Mouse (Mus musculus): ENCODE measurements around the gene Nebl.

Nebl gene

GRCm38 (mm10) chr2:17705964-17706363 is 25.3 kb downstream of the Nebl start:
- DNase-seq (ENCODE audit: low spot score in 2 of 2): no peak

- DNase-seq (ENCODE audit: low spot score in 2 of 2): no peak
Measured at GRCm38 (mm10) chr2:17705426-17705825, 25.8 kb downstream of the Nebl start.

GRCm38 (mm10) chr2:17703170-17703512 is 28.1 kb downstream of the Nebl start:
- no peak for DNase-seq (ENCODE audit: low spot score in 2 of 2)

- DNase-seq (ENCODE audit: low spot score in 2 of 2): no peak
Measured at GRCm38 (mm10) chr2:17702481-17703169, 28.6 kb downstream of the Nebl start.

GRCm38 (mm10) chr2:17698161-17699087 is 32.8 kb downstream of the Nebl start:
- no peak for DNase-seq (ENCODE audit: low spot score in 2 of 2)

- no peak for DNase-seq (ENCODE audit: low spot score in 2 of 2)
Measured at GRCm38 (mm10) chr2:17692926-17693325, 38.3 kb downstream of the Nebl start.

- no peak for DNase-seq (ENCODE audit: low spot score in 2 of 2)
Measured at GRCm38 (mm10) chr2:17690264-17690663, 41.0 kb downstream of the Nebl start.

GRCm38 (mm10) chr2:17687141-17687540 is 44.1 kb downstream of the Nebl start:
- DNase-seq (ENCODE audit: low spot score in 2 of 2): no peak

GRCm38 (mm10) chr2:17683326-17684040 is 47.8 kb downstream of the Nebl start:
- DNase-seq (ENCODE audit: low spot score in 2 of 2): no peak

- no peak for DNase-seq (ENCODE audit: low spot score in 2 of 2)
Measured at GRCm38 (mm10) chr2:17672156-17672555, 59.1 kb downstream of the Nebl start.

GRCm38 (mm10) chr2:17671566-17671965 is 59.7 kb downstream of the Nebl start:
- DNase-seq (ENCODE audit: low spot score in 2 of 2): peak in 1 of 2 experiments; percentile 14

GRCm38 (mm10) chr2:17669953-17670352 is 61.3 kb downstream of the Nebl start:
- DNase-seq (ENCODE audit: low spot score in 2 of 2): no peak

GRCm38 (mm10) chr2:17669000-17669399 is 62.3 kb downstream of the Nebl start:
- DNase-seq (ENCODE audit: low spot score in 2 of 2): no peak

- no peak for DNase-seq (ENCODE audit: low spot score in 2 of 2)
Measured at GRCm38 (mm10) chr2:17658176-17658575, 73.1 kb downstream of the Nebl start.

GRCm38 (mm10) chr2:17650147-17650834 is 81.0 kb downstream of the Nebl start:
- DNase-seq (ENCODE audit: low spot score in 2 of 2): no peak

- DNase-seq (ENCODE audit: low spot score in 2 of 2): no peak
Measured at GRCm38 (mm10) chr2:17649728-17650127, 81.5 kb downstream of the Nebl start.

- peak; percentile 4 to 50 for DNase-seq (ENCODE audit: low spot score in 2 of 2)
Measured at GRCm38 (mm10) chr2:17644282-17645262, 86.7 kb downstream of the Nebl start.

GRCm38 (mm10) chr2:17643869-17644268 is 87.4 kb downstream of the Nebl start:
- DNase-seq (ENCODE audit: low spot score in 2 of 2): no peak

GRCm38 (mm10) chr2:17642770-17643169 is 88.5 kb downstream of the Nebl start:
- no peak for DNase-seq (ENCODE audit: low spot score in 2 of 2)

GRCm38 (mm10) chr2:17640861-17641260 is 90.4 kb downstream of the Nebl start:
- DNase-seq (ENCODE audit: low spot score in 2 of 2): no peak

GRCm38 (mm10) chr2:17638631-17639030 is 92.6 kb downstream of the Nebl start:
- no peak for DNase-seq (ENCODE audit: low spot score in 2 of 2)
